Mouse (Mus musculus): ENCODE results near the gene Ttf2.

GRCm38 (mm10) chr3:101003575-101004356, 34.3 kb upstream of the Ttf2 start:
- 0 out of 2 replicates have a peak, but pooled peaks have one; percentile 8 for TF ChIP-seq CTCF (IDR thresholded peaks at IDR 0.05; ENCODE audit: low read depth)
- no peak for TF ChIP-seq EP300 (IDR thresholded peaks at IDR 0.05; ENCODE audit: low read depth)

All from liver, postnatal 0 days (tissue).